Mouse (Mus musculus): ENCODE results near the gene Abhd12. TPM values are rescaled to one million over a fixed set of nuclear protein-coding genes. Genes with fewer than 3 reads are reported as not detected.

Abhd12 gene
- polyA plus RNA-seq, 1 experiment from 2014 or later, result 56.4 TPM

GRCm38 (mm10) chr2:150933482-150933881 lies 28.9 kb upstream of the Abhd12 start:
- WGBS, result 78% methylated on average over 19 of the region's 19 CpGs
- ATAC-seq (ENCODE audit: low read depth), result no peak
- no peaks in the 10 kb centered on the region for H3K4me1 ChIP-seq (replicated peaks; ENCODE audit: control insufficient read depth, insufficient read depth, low read length)

DNA sequence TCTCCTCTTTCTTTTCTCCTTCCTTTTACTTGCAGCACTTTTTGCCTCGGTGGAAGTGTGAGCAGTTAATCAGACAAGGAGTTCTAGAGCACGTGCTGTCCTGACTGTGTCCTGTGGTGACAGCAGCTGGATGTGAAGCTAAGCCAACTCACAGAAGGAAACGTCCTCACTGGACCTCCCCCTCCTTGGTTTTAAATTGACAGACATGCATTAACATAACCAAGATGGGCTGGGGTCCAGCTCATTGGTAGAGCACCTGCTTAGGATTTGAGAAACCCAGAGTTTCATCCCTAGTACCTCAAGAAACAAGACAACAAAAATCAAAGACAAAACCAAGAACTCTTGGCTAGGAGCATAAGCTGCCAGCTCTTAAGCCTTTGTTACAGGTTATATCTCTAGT lies 26.3 kb upstream of the Abhd12 start:
- Histone ChIP-seq H3K4me1 (replicated peaks; ENCODE audit: control insufficient read depth, insufficient read depth, low read length) (no peaks in the 10 kb centered on the region), H3K9me3 (ENCODE audit: control insufficient read depth, low read length) (no peaks in the 10 kb centered on the region), H3K27me3 (ENCODE audit: control insufficient read depth, insufficient read depth, low read depth, low read length) (no peaks in the 10 kb centered on the region), H3K9ac (ENCODE audit: low read length) (no peak overlapping the region), H3K4me2 (ENCODE audit: low read depth, low read length) (no peak overlapping the region), H3K27ac (ENCODE audit: low read length) (no peak overlapping the region), H3K4me3 (ENCODE audit: low read length) (no peak overlapping the region), H3K36me3 (ENCODE audit: control insufficient read depth, insufficient read depth, low read length) (peaks cover 4% of the 10 kb centered on the region; the same call in 1 of the 2 replicates)
- no peak for ATAC-seq (ENCODE audit: low read depth)
- 65% methylated on average over 3 of the region's 3 CpGs for WGBS

More at GRCm38 (mm10) chr2:150933482-150933881, 28.9 kb upstream of the Abhd12 start:
- H3K4me3 ChIP-seq (ENCODE audit: low read length), result no peak overlapping the region
- H3K27me3 ChIP-seq (ENCODE audit: control insufficient read depth, insufficient read depth, low read depth, low read length), result no peaks in the 10 kb centered on the region
- H3K36me3 ChIP-seq (ENCODE audit: control insufficient read depth, insufficient read depth, low read length), result peaks cover 8% of the 10 kb centered on the region; the same call in 1 of the 2 replicates
- no peak overlapping the region for H3K9ac ChIP-seq (ENCODE audit: low read length)
- no peak overlapping the region for H3K4me2 ChIP-seq (ENCODE audit: low read depth, low read length)
- no peak overlapping the region for H3K27ac ChIP-seq (ENCODE audit: low read length)
- H3K9me3 ChIP-seq (ENCODE audit: control insufficient read depth, low read length), result no peaks in the 10 kb centered on the region

DNA sequence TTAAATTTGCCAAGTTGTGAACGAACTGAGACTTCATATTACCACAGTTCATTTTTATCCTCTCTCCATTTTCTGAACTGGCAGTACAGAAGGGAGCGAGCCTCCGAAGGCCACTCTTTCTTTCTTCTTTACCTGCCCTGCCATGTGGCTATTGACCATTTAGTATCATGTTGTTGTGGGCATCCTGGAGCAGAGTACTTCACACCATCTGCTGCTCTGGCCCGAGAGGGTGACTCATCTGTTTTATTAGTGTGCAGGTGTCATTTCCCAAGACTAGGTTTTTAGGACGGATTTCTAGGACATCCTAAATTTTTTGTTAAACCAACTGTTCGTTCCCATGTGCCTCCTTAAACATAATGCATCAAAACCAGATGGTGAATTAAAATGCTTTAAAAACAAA lies 24.6 kb upstream of the Abhd12 start:
- no peaks in the 10 kb centered on the region for H3K9me3 ChIP-seq (ENCODE audit: control insufficient read depth, low read length)

GRCm38 (mm10) chr2:150927038-150927720 lies 22.6 kb upstream of the Abhd12 start:
- H3K4me3 ChIP-seq (ENCODE audit: low read length), result no peak overlapping the region
- no peak for ATAC-seq (ENCODE audit: low read depth)
- H3K9me3 ChIP-seq (ENCODE audit: control insufficient read depth, low read length), result no peaks in the 10 kb centered on the region
- no peaks in the 10 kb centered on the region for H3K4me1 ChIP-seq (replicated peaks; ENCODE audit: control insufficient read depth, insufficient read depth, low read length)
- H3K36me3 ChIP-seq (ENCODE audit: control insufficient read depth, insufficient read depth, low read length), result peaks cover 4% of the 10 kb centered on the region
- no peak overlapping the region for H3K4me2 ChIP-seq (ENCODE audit: low read depth, low read length)
- 90% methylated on average over 11 of the region's 11 CpGs for WGBS
- no peak overlapping the region for H3K9ac ChIP-seq (ENCODE audit: low read length)
- no peaks in the 10 kb centered on the region for H3K27me3 ChIP-seq (ENCODE audit: control insufficient read depth, insufficient read depth, low read depth, low read length)
- no peak overlapping the region for H3K27ac ChIP-seq (ENCODE audit: low read length)

More for the DNA sequence above, 24.6 kb upstream of the Abhd12 start:
- Histone ChIP-seq H3K4me1 (replicated peaks; ENCODE audit: control insufficient read depth, insufficient read depth, low read length) (no peaks in the 10 kb centered on the region), H3K36me3 (ENCODE audit: control insufficient read depth, insufficient read depth, low read length) (peaks cover 4% of the 10 kb centered on the region), H3K4me3 (ENCODE audit: low read length) (no peak overlapping the region), H3K27ac (ENCODE audit: low read length) (no peak overlapping the region), H3K4me2 (ENCODE audit: low read depth, low read length) (no peak overlapping the region), H3K27me3 (ENCODE audit: control insufficient read depth, insufficient read depth, low read depth, low read length) (no peaks in the 10 kb centered on the region), H3K9ac (ENCODE audit: low read length) (no peak overlapping the region)
- ATAC-seq (ENCODE audit: low read depth), result no peak
- WGBS, result 87% methylated on average over 6 of the region's 6 CpGs

- H3K9ac ChIP-seq (ENCODE audit: low read length), result no peak overlapping the region
- no peaks in the 10 kb centered on the region for H3K27me3 ChIP-seq (ENCODE audit: control insufficient read depth, insufficient read depth, low read depth, low read length)
- no peaks in the 10 kb centered on the region for H3K4me1 ChIP-seq (replicated peaks; ENCODE audit: control insufficient read depth, insufficient read depth, low read length)
- no peak overlapping the region for H3K27ac ChIP-seq (ENCODE audit: low read length)
- H3K36me3 ChIP-seq (ENCODE audit: control insufficient read depth, insufficient read depth, low read length), result peaks cover 2% of the 10 kb centered on the region
- 80% methylated on average over 7 of the region's 7 CpGs for WGBS
- no peak for ATAC-seq (ENCODE audit: low read depth)
- H3K9me3 ChIP-seq (ENCODE audit: control insufficient read depth, low read length), result no peaks in the 10 kb centered on the region
- no peak overlapping the region for H3K4me3 ChIP-seq (ENCODE audit: low read length)
- no peak overlapping the region for H3K4me2 ChIP-seq (ENCODE audit: low read depth, low read length)
Observed at GRCm38 (mm10) chr2:150923505-150923904, 19.0 kb upstream of the Abhd12 start.

DNA sequence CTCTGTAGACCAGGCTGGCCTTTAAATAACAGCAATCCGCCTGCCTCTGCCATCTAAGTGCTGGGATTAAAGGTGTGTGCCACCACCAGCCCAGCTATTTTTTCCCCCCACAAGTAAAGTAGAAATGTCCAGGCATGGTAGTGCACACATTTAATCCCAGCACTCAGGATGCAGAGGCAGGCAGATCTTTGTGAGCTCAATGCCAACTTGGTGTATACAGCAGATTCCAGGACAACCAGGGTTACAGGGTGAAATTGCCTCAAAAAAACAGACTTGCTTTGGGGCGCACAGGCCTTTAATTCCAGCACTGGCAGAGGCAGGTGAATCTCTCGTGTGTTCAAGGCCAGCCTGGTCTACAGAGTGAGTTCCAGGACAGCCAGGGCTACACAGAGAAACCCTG lies 18.5 kb upstream of the Abhd12 start:
- 87% methylated on average over 3 of the region's 3 CpGs for WGBS

GRCm38 (mm10) chr2:150922165-150922564 lies 17.6 kb upstream of the Abhd12 start:
- no peaks in the 10 kb centered on the region for H3K9me3 ChIP-seq (ENCODE audit: control insufficient read depth, low read length)
- H3K27me3 ChIP-seq (ENCODE audit: control insufficient read depth, insufficient read depth, low read depth, low read length), result no peaks in the 10 kb centered on the region
- no peak for ATAC-seq (ENCODE audit: low read depth)
- H3K9ac ChIP-seq (ENCODE audit: low read length), result no peak overlapping the region
- no peak overlapping the region for H3K4me2 ChIP-seq (ENCODE audit: low read depth, low read length)
- 83% methylated on average over 4 of the region's 4 CpGs for WGBS
- H3K36me3 ChIP-seq (ENCODE audit: control insufficient read depth, insufficient read depth, low read length), result peaks cover 9% of the 10 kb centered on the region
- no peak overlapping the region for H3K27ac ChIP-seq (ENCODE audit: low read length)
- H3K4me3 ChIP-seq (ENCODE audit: low read length), result no peak overlapping the region
- no peaks in the 10 kb centered on the region for H3K4me1 ChIP-seq (replicated peaks; ENCODE audit: control insufficient read depth, insufficient read depth, low read length)

More for the DNA sequence above, 18.5 kb upstream of the Abhd12 start:
- H3K4me2 ChIP-seq (ENCODE audit: low read depth, low read length), result no peak overlapping the region
- no peak overlapping the region for H3K4me3 ChIP-seq (ENCODE audit: low read length)
- no peaks in the 10 kb centered on the region for H3K9me3 ChIP-seq (ENCODE audit: control insufficient read depth, low read length)
- no peaks in the 10 kb centered on the region for H3K27me3 ChIP-seq (ENCODE audit: control insufficient read depth, insufficient read depth, low read depth, low read length)
- no peaks in the 10 kb centered on the region for H3K4me1 ChIP-seq (replicated peaks; ENCODE audit: control insufficient read depth, insufficient read depth, low read length)
- H3K36me3 ChIP-seq (ENCODE audit: control insufficient read depth, insufficient read depth, low read length), result peaks cover 5% of the 10 kb centered on the region
- no peak for ATAC-seq (ENCODE audit: low read depth)
- H3K9ac ChIP-seq (ENCODE audit: low read length), result no peak overlapping the region
- no peak overlapping the region for H3K27ac ChIP-seq (ENCODE audit: low read length)

GRCm38 (mm10) chr2:150921697-150922096 lies 17.2 kb upstream of the Abhd12 start:
- WGBS, result 82% methylated on average over 6 of the region's 6 CpGs
- no peak overlapping the region for H3K9ac ChIP-seq (ENCODE audit: low read length)
- H3K27ac ChIP-seq (ENCODE audit: low read length), result no peak overlapping the region
- H3K4me2 ChIP-seq (ENCODE audit: low read depth, low read length), result no peak overlapping the region
- H3K36me3 ChIP-seq (ENCODE audit: control insufficient read depth, insufficient read depth, low read length), result peaks cover 12% of the 10 kb centered on the region
- no peaks in the 10 kb centered on the region for H3K27me3 ChIP-seq (ENCODE audit: control insufficient read depth, insufficient read depth, low read depth, low read length)
- H3K9me3 ChIP-seq (ENCODE audit: control insufficient read depth, low read length), result no peaks in the 10 kb centered on the region
- H3K4me1 ChIP-seq (replicated peaks; ENCODE audit: control insufficient read depth, insufficient read depth, low read length), result no peaks in the 10 kb centered on the region
- ATAC-seq (ENCODE audit: low read depth), result no peak
- no peak overlapping the region for H3K4me3 ChIP-seq (ENCODE audit: low read length)

- ATAC-seq (ENCODE audit: low read depth), result no peak
Observed at GRCm38 (mm10) chr2:150920543-150920942, 16.0 kb upstream of the Abhd12 start.

More at GRCm38 (mm10) chr2:150920543-150920942, 16.0 kb upstream of the Abhd12 start:
- H3K4me2 ChIP-seq (ENCODE audit: low read depth, low read length), result no peak overlapping the region
- no peak overlapping the region for H3K9ac ChIP-seq (ENCODE audit: low read length)
- no peak overlapping the region for H3K27ac ChIP-seq (ENCODE audit: low read length)
- H3K36me3 ChIP-seq (ENCODE audit: control insufficient read depth, insufficient read depth, low read length), result peaks cover 12% of the 10 kb centered on the region
- H3K4me3 ChIP-seq (ENCODE audit: low read length), result no peak overlapping the region
- H3K4me1 ChIP-seq (replicated peaks; ENCODE audit: control insufficient read depth, insufficient read depth, low read length), result no peaks in the 10 kb centered on the region
- H3K27me3 ChIP-seq (ENCODE audit: control insufficient read depth, insufficient read depth, low read depth, low read length), result no peaks in the 10 kb centered on the region
- no peaks in the 10 kb centered on the region for H3K9me3 ChIP-seq (ENCODE audit: control insufficient read depth, low read length)
- WGBS, result 80% methylated on average over 3 of the region's 3 CpGs

Data from lung, embryonic 16.5 days (tissue).